Mouse (Mus musculus) thymus, adult 18-20 months (tissue): ENCODE results near the gene Rasgrf1.

Source experiments
- DNase-seq, 2 experiments: peaks; one replicate each; pipeline ENCODE4 v3.0.0; 2022; ENCODE audit warnings: mixed read lengths in 2 of 2

Gene Rasgrf1

GRCm38 (mm10) chr9:89909131-89910010, at the start of gene Rasgrf1:
Gene Rasgrf1 (plus strand): TSS chr9:89909908.
- no peak for DNase-seq

GRCm38 (mm10) chr9:89860145-89860544, 49.6 kb upstream of the Rasgrf1 start:
- no peak for DNase-seq

- DNase-seq: no peak
Observed at GRCm38 (mm10) chr9:89860584-89860983, 49.1 kb upstream of the Rasgrf1 start.

- no peak for DNase-seq
Observed at GRCm38 (mm10) chr9:89867141-89867540, 42.6 kb upstream of the Rasgrf1 start.

GRCm38 (mm10) chr9:89868093-89868729, 41.5 kb upstream of the Rasgrf1 start:
- no peak for DNase-seq

- DNase-seq: no peak
Observed at GRCm38 (mm10) chr9:89869594-89869993, 40.1 kb upstream of the Rasgrf1 start.

- no peak for DNase-seq
Observed at GRCm38 (mm10) chr9:89870531-89871150, 39.1 kb upstream of the Rasgrf1 start.

GRCm38 (mm10) chr9:89872137-89872536, 37.6 kb upstream of the Rasgrf1 start:
- DNase-seq: no peak

GRCm38 (mm10) chr9:89874434-89874833, 35.3 kb upstream of the Rasgrf1 start:
- DNase-seq: no peak

- DNase-seq: no peak
Observed at GRCm38 (mm10) chr9:89875551-89875950, 34.2 kb upstream of the Rasgrf1 start.

- DNase-seq: no peak
Observed at GRCm38 (mm10) chr9:89878471-89879020, 31.2 kb upstream of the Rasgrf1 start.

- DNase-seq: no peak
Observed at GRCm38 (mm10) chr9:89879574-89879973, 30.1 kb upstream of the Rasgrf1 start.

- no peak for DNase-seq
Observed at GRCm38 (mm10) chr9:89881552-89881951, 28.2 kb upstream of the Rasgrf1 start.

- DNase-seq: no peak
Observed at GRCm38 (mm10) chr9:89882583-89882982, 27.1 kb upstream of the Rasgrf1 start.

GRCm38 (mm10) chr9:89885701-89886218, 23.9 kb upstream of the Rasgrf1 start:
- no peak for DNase-seq

- no peak for DNase-seq
Observed at GRCm38 (mm10) chr9:89891534-89892293, 18.0 kb upstream of the Rasgrf1 start.

GRCm38 (mm10) chr9:89892540-89893188, 17.0 kb upstream of the Rasgrf1 start:
- DNase-seq: no peak

- no peak for DNase-seq
Observed at GRCm38 (mm10) chr9:89900111-89900824, 9.4 kb upstream of the Rasgrf1 start.

- no peak for DNase-seq
Observed at GRCm38 (mm10) chr9:89901184-89901583, 8.5 kb upstream of the Rasgrf1 start.

GRCm38 (mm10) chr9:89902813-89903212, 6.9 kb upstream of the Rasgrf1 start:
- DNase-seq: no peak

GRCm38 (mm10) chr9:89906645-89907044, 3.1 kb upstream of the Rasgrf1 start:
- no peak for DNase-seq
